Mouse (Mus musculus) left cerebral cortex, postnatal 36 days (tissue): ENCODE measurements around the gene Cacna1d. TPM values are rescaled to one million over a fixed set of nuclear protein-coding genes. Genes with fewer than 3 reads are reported as not detected.

Experiments
- DNase-seq, 2 experiments: peaks; one replicate each; pipeline ENCODE4 v3.0.0; 2021 to 2022; ENCODE audit warnings: low spot score in 2 of 2, mixed read lengths in 1 of 2
- intact Hi-C: fragments of 180-260 bp; cut with DNase I; formaldehyde crosslinking; loops from one replicate; pipeline ENCODE4 v1.15.1; 2025
- total RNA-seq, 2 experiments: library from RNA; stranded (reverse); gene quantifications; 2 replicates each; pipeline ENCODE4 v1.2.3; 2021

Gene Cacna1d
- total RNA-seq, 2 experiments from 2014 or later, result 42.7 to 62.0 TPM

GRCm38 (mm10) chr14:30068566-30068965 is 422.7 kb downstream of the Cacna1d start:
- no peak for DNase-seq
- intact Hi-C loops, result no loop called here

GRCm38 (mm10) chr14:30066752-30067151 is 424.5 kb downstream of the Cacna1d start:
- DNase-seq, result no peak
- intact Hi-C loops, result no loop called here

GRCm38 (mm10) chr14:30064864-30065263 is 426.4 kb downstream of the Cacna1d start:
- intact Hi-C loops, result no loop called here
- DNase-seq, result no peak

- DNase-seq, result no peak
- intact Hi-C loops, result no loop called here
Measured at GRCm38 (mm10) chr14:30056031-30056766, 435.1 kb downstream of the Cacna1d start.

DNA sequence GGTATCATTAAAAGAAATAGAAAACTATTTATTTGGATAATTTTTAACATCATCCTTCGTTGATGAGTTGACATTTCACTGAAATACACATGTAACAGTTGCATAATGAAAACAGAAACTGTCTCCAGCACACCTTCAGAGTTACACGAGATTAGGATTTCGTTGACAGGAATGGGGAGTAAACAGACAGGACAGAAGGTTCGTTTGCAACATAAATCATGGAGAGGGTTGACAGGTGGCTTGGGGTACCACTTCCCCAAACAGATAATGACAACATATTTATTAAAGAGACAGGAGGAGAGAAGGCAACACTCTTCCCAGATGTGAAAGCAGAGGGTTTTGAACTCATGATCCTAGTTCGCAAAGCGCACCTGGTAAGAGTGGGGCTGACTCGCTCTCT is 436.3 kb downstream of the Cacna1d start:
- intact Hi-C loops, result no loop called here
- no peak for DNase-seq

GRCm38 (mm10) chr14:30050280-30050679 is 441.0 kb downstream of the Cacna1d start:
- no peak for DNase-seq
- intact Hi-C loops, result no loop called here

DNA sequence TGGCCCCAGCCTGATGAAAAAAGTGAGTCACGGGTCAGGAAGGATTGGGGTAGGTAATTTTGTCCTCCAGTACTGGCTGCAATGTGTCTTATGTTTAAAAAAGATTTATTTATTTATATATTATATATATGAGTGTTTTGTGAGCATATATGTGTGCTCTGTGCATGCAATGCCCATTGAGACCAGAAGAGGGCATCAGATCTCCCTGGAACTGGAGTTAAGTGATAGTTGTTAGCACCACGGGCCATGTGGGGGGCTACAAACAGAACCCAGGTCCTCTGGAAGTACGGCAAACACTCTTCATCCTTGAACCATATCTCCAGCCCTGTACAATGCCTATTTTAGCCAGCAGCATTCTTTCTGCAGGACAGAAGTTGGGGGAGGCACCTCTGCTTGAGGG is 443.2 kb downstream of the Cacna1d start:
- no peak for DNase-seq
- intact Hi-C loops, result no loop called here

- DNase-seq, result no peak
Measured at GRCm38 (mm10) chr14:30046976-30047375, 444.3 kb downstream of the Cacna1d start.

DNA sequence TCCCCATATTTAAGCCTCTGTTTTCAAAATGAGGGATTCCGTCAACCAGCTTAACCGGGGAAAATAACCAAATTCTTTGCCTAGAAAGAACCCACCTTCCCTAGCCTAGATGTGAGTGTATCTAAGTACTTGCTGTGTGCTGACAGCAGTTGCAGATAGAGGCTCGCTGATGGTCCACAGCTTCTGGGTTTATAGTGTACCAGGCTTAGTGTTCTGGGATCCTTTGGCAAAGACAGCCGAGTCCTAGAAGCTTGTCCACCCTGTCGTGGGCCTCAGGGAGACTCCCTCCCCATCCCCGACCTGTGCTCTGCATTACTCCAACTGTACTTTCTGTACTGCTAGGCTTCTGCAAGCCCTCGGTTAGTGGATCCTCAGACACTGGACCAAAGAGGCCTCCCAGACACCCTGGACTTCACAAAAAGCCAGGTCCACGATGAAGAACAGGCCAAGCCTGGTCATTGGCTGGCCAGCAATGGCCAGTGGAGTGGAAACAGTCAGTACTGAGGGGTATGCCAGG is 445.5 kb downstream of the Cacna1d start:
- DNase-seq, result no peak
- intact Hi-C loops, result no loop called here

More at GRCm38 (mm10) chr14:30046976-30047375, 444.3 kb downstream of the Cacna1d start:
- intact Hi-C loops, result no loop called here

- DNase-seq, result no peak
- intact Hi-C loops, result no loop called here
Measured at GRCm38 (mm10) chr14:30045239-30045638, 446.0 kb downstream of the Cacna1d start.

DNA sequence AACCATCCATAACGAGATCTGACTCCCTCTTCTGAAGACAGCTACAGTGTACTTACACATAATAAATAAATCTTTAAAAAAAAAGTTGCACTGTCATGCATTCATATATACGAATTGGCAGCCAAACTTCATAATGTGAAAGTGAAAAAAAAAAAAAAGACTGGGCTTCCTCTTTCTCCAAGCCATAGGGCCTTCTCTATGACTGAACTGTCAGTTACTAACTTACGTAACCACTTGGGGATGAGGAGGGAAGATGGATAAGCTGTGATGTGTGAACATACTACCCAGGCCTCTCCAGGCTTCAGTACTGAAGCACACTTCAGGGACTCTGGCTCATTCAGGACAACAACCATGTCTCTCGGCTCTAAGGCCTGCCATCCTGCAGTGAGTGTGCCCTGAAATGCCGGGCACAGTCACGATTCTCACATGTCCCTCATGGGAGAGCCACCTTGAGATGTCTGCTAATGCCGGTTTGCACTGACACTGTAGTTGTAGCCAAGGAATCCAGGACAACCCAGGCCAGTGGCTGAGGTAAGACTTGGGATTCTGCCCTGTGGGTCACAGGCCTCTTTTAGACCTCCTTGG is 447.8 kb downstream of the Cacna1d start:
- intact Hi-C loops, result no loop called here
- no peak for DNase-seq

- DNase-seq, result no peak
- intact Hi-C loops, result no loop called here
Measured at GRCm38 (mm10) chr14:30041836-30042235, 449.4 kb downstream of the Cacna1d start.

- intact Hi-C loops, result no loop called here
- DNase-seq, result no peak
Measured at GRCm38 (mm10) chr14:30039413-30039812, 451.8 kb downstream of the Cacna1d start.

GRCm38 (mm10) chr14:30038431-30038830 is 452.8 kb downstream of the Cacna1d start:
- intact Hi-C loops, result no loop called here
- DNase-seq, result no peak

DNA sequence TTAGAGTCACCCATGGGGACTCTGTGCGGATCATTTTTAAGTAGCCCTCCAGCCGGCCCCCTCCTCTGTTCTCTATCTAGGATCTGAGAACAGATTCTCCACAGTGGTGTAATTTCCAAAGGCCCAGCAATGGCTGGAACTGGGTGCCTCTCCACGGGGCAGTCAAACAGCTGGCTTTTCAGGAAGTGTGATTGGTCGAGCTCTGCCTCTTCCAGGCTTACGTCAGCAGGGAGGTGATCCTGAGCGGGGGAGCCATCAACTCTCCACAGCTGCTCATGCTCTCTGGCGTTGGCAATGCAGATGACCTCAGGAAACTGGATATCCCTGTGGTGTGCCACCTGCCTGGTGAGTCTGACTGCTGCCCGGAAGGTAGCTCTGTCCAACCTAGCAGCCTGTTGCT is 457.9 kb downstream of the Cacna1d start:
- no peak for DNase-seq
- intact Hi-C loops, result no loop called here

DNA sequence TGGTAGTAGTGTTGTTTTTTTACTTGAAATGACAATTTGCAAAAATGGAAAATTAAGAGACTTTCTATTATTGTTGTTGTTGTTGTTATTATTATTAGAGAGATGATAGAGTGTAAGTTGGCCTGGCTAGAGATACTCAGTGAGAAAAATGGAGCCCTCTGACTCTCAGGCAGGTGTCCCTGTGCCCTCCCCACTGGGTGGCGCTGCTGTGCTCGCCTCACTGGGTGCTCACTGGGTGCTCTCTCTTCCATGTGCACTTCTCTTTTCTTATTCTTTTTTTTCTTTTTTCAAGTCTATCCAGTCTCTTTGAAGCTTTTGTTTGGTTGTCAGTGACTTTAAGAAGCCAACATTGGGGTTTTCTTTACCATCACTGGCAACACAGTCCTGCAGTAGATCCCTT is 463.9 kb downstream of the Cacna1d start:
- intact Hi-C loops, result no loop called here
- no peak for DNase-seq

GRCm38 (mm10) chr14:30024387-30024786 is 466.9 kb downstream of the Cacna1d start:
- DNase-seq, result no peak
- intact Hi-C loops, result no loop called here

GRCm38 (mm10) chr14:30022471-30022870 is 468.8 kb downstream of the Cacna1d start:
- intact Hi-C loops, result no loop called here
- DNase-seq, result no peak

- no peak for DNase-seq
- intact Hi-C loops, result no loop called here
Measured at GRCm38 (mm10) chr14:30019792-30020575, 471.3 kb downstream of the Cacna1d start.

DNA sequence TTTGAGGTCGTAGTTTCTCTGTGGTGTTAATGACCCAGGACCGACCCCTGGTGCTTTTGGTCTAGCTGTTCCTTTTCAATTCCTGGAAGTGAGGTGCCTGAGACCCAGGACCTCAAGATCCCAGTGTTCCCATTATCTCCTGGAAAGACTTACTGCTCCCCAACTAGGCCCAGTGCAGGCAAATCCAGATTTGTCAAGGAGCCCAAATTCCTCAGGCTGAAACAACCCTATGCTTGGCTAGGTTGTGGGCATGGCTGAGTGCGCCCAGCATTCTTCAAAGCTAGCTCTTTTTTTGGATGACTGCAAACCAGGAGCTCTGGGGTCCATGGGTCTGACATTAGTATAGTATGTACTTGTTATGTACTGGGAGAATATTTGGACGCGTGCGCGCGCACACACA is 471.9 kb downstream of the Cacna1d start:
- intact Hi-C loops, result no loop called here

DNA sequence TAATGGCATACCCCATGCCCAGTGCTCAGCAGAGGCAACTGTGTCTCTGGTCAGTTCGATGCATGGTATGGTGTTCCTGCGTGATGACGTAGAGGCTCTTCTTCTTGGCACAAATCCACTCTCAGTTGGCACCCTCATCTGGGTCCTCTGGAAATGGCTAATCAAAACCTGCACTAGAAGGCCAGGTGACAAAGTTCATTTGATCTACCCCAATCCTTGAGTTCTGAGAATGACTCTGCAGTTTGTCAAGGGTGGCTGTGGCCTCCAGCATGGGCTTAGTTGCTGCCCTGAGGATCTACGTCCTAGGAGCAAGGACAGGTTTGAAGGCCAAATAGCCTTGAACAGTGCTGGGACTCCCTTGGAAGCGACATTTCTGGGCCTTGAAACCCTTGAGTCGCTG is 472.4 kb downstream of the Cacna1d start:
- no peak for DNase-seq
- intact Hi-C loops, result no loop called here

More for the DNA sequence above, 471.9 kb downstream of the Cacna1d start:
- no peak for DNase-seq
